Mouse (Mus musculus) left cerebral cortex, postnatal 4 days (tissue): ENCODE data around the gene Zfp345. TPM values are rescaled to one million over a fixed set of nuclear protein-coding genes. Genes with fewer than 3 reads are reported as not detected.
"Not testable (repeated sequence)": the region's sequence is repeated elsewhere in the genome, so short reads cannot be mapped to it uniquely, and the experiment has no call there.

Experiments used
- DNase-seq: peaks from one replicate; pipeline ENCODE4 v3.0.0-alpha.2; 2022
- intact Hi-C: fragments of 180-260 bp; cut with DNase I; formaldehyde crosslinking; loops from one replicate; pipeline ENCODE4 v1.15.1; 2025
- total RNA-seq, 2 experiments: library from RNA; stranded (reverse); gene quantifications; 2 replicates each; pipeline ENCODE4 v1.2.3; 2021

Gene Zfp345
- total RNA-seq, result under 1 TPM; 0.28 to 0.44 TPM

- DNase-seq, intact Hi-C loops: not testable (repeated sequence)
Observed at GRCm38 (mm10) chr2:150484939-150485778, at the start of gene Zfp345. Zfp345 (minus strand) TSS chr2:150485091.

DNA sequence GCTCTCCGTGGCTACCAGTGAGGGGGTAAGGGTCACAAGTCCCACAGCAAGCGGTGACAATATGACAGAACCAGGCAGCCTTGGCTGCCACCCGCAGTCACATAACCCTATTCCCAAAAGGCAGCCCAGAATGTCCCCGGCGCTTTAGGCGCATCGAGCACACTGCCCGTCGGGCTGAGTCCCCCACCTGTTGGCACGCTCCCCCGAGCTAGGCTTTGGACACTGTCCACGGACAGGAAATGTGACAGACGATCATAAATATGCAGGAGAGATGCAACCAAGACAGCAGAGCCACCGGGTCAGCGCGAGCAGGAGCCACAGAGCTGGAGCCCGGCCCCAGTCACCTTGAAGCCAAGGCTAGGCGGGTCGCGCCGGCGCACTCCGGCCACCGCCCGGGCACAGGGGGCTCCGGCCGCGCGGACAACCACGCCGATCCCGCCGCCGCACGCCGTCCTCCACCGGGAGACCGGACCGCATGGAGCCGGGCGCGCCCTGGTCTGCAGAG is 40.9 kb upstream of the Zfp345 start:
- peak; percentile 3 for DNase-seq
- intact Hi-C loops, result no loop called here

DNA sequence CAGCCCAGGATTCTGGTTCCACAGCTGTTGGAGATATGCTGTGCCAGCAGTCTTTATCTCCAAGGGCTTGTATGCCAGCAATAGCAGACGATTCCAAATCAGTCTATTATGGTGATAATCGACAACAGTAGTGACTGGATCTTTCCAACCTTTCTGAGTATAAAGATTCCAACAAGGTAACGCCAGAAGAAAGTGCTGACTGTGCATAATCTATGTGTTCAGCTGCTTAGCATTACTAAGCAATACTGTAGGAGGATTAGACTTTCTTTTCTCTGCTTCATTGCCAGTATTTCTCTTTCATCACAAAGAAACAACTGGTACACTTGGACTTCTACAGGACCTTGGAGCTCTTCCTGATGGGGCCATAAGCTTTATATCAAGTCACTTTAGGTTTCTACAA is 27.9 kb upstream of the Zfp345 start:
- no peak for DNase-seq
- intact Hi-C loops, result loop anchor here (5.0 kb wide), 1 partner anchor 34 kb away; no protein-coding TSS in a partner anchor

- intact Hi-C loops, DNase-seq: not testable (repeated sequence)
Observed at GRCm38 (mm10) chr2:150500124-150500973, 15.5 kb upstream of the Zfp345 start.

- DNase-seq, result no peak
- intact Hi-C loops, result no loop called here
Observed at GRCm38 (mm10) chr2:150493031-150493430, 8.1 kb upstream of the Zfp345 start.

GRCm38 (mm10) chr2:150451180-150451919 is 33.5 kb downstream of the Zfp345 start, which contains the start of gene Zfp442:
Zfp442 (minus strand) TSS chr2:150451486.
- intact Hi-C loops, result not testable (repeated sequence)
- DNase-seq, result peak; percentile 56

GRCm38 (mm10) chr2:150439084-150439483 is 45.8 kb downstream of the Zfp345 start:
- intact Hi-C loops, DNase-seq: not testable (repeated sequence)

Other genes with a start within 250 kb of the Zfp345 start
- gene Gm21994, start 229.5 kb downstream of the Zfp345 start, total RNA-seq, result 1 to 10 TPM; 6.6 to 9.8 TPM
- gene Gm14124, start 227.6 kb downstream of the Zfp345 start, total RNA-seq, result under 1 TPM; 0.26 to 0.32 TPM
- gene Gm10130, start 161.4 kb downstream of the Zfp345 start, total RNA-seq, result 1 to 10 TPM in 1 of 2 experiments, not detected in 1; 3.5 TPM
- 10 to 100 TPM; 11.1 to 12.6 TPM for gene 3300002I08Rik, start 122.3 kb downstream of the Zfp345 start, total RNA-seq
- 1 to 10 TPM; 9.0 to 9.7 TPM for gene Zfp442, start 33.6 kb downstream of the Zfp345 start, total RNA-seq
- not detected for gene Cst7, start 85.3 kb upstream of the Zfp345 start, total RNA-seq
- gene Apmap, start 123.5 kb upstream of the Zfp345 start, total RNA-seq, result 10 to 100 TPM; 29.1 to 37.9 TPM
- gene Acss1, start 183.4 kb upstream of the Zfp345 start, total RNA-seq, result 10 to 100 TPM; 15.5 to 16.6 TPM
- under 1 TPM; 0.10 to 0.12 TPM for gene Vsx1, start 204.3 kb upstream of the Zfp345 start, total RNA-seq